Mouse (Mus musculus) Patski (cell line): ENCODE data around the gene Tnfrsf25. TPM values are rescaled to one million over a fixed set of nuclear protein-coding genes. Genes with fewer than 3 reads are reported as not detected.

ENCODE experiments used
- ATAC-seq: fragments of 100-300 bp; one replicate; pipeline ENCODE4 v1.8.0; 2021
- CTCF ChIA-PET: fragments of 350-600 bp; sonication (Branson Sonifier 250); formaldehyde crosslinking; loops from one replicate; lab custom pipeline; 2022; ENCODE audit warnings: inconsistent platforms; lab: Charles Lee
- POLR2A ChIA-PET: fragments of 350-600 bp; sonication (Branson Sonifier 250); formaldehyde crosslinking; loops from one replicate; lab custom pipeline; 2022; ENCODE audit warnings: antibody characterized with exemption, inconsistent platforms; lab: Charles Lee
- DNase-seq: peaks from one replicate; pipeline ENCODE4 v3.0.0-alpha.2; 2011; ENCODE audit warnings: low read depth, low spot score
- H3K27me3 ChIP-seq: fragments of 371-371 bp; one replicate; pipeline ENCODE4 v1.5.1; 2021
- CTCF ChIP-seq: fragments of 100-300 bp; IDR thresholded peaks from one replicate; pipeline ENCODE4 v1.5.1; 2021
- in situ Hi-C: fragments of 300-500 bp; cut with MboI; formaldehyde crosslinking; loops from 3 replicates; pipeline ENCODE4 v1.11.1; 2018; ENCODE audit warnings: low pct_unique_long_range_greater_than_20kb, mixed read lengths
- polyA plus RNA-seq: library from polyadenylated mRNA; unstranded; gene quantifications from one replicate; pipeline ENCODE4 v1.2.3, GENCODE M21; 2021

Gene Tnfrsf25
- polyA plus RNA-seq, 1 experiment from 2014 or later, result 1.5 TPM

DNA sequence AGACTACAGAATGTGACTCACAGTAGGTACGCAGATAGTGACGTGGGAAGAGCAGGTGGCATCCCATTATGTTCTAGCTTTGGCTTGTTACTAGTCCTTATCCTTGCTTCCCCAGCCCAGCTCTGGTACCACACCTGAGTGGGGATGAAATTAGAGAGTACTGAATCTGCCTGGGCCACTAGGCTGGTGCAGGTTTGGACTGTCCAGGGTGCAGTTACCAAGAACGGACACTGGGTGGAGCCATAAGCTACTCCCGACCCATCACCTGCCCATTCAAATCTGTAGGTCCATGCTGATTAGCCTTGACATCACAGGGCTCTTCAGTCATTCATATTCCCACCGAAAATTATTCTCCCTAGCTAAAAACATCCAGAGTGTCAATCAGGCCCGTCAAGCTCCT is 24.7 kb downstream of the Tnfrsf25 start:
- in situ Hi-C loops, result no loop called here
- no peak for TF ChIP-seq CTCF
- ATAC-seq (no peak), DNase-seq (peak; percentile 20)
- no peaks in the 10 kb centered on the region for H3K27me3 ChIP-seq
- ChIA-PET CTCF (interaction anchor here (1.1 to 1.2 kb wide), 5 partner anchors 9 to 67 kb away, joined by 3 to 4 read pairs (median 3); no protein-coding TSS in a partner anchor), POLR2A (no interaction called here)

DNA sequence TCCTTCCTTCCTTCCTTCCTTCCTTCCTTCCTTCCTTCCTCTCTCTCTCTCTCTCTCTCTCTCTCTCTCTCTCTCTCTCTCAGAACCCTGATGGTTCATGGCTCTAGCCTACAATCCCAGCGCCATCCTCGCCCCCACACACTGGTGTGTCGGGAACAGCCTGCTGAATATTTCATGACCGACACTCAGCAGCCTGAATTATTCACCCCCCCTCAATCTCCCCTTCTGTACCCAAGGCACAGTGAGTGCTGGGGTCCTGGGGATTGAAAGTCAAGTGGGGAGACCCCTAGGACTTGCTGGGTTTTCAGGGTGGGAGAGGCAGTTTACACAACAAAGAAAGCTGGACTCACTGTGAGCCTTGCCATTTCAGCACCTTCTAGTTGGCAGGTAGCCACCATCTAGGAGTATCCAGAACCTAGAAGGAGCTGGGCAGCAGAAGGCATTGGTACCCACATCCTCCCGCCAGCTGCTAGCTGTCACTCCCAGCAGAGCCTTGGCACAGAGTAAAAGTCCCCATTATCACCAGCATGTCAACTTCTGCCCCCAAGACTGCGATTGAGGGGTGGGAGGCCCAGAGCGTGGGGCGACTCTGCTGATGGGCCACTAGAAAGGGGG is 25.9 kb downstream of the Tnfrsf25 start:
- DNase-seq, result no peak
- POLR2A ChIA-PET, result no interaction called here
- H3K27me3 ChIP-seq, result no peaks in the 10 kb centered on the region
- in situ Hi-C loops, result no loop called here
- CTCF ChIA-PET, result interaction anchor here (1.1 kb wide), 1 partner anchor 12 kb away, joined by 3 read pairs; no protein-coding TSS in a partner anchor
- no peak for ATAC-seq
- no peak for TF ChIP-seq CTCF

- no peaks in the 10 kb centered on the region for H3K27me3 ChIP-seq
- in situ Hi-C loops, result no loop called here
- ChIA-PET CTCF (no interaction called here), POLR2A (no interaction called here)
- DNase-seq, result no peak
- no peak for TF ChIP-seq CTCF
- ATAC-seq, result no peak
Observed at GRCm38 (mm10) chr4:152143632-152144031, 27.9 kb downstream of the Tnfrsf25 start.

DNA sequence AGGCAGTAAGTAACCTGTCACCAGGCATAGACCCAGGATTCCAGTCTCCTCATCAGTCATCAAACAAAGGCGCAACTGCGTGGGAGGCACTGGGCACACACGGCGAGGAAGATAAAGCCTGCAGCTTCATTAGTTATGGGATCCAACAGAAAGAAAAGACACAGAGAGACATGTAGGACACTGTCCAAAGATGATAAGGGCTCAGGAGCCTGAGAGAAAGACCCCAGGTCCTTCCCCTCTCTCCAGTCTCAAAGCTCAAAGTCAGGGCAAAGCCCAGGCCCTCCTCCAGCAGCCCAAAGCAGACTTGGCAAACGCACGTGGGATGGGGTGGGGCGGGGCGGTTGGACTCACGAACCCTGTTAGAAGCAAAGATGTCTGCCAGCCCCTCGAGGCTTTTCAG is 29.7 kb downstream of the Tnfrsf25 start:
- ChIA-PET POLR2A (no interaction called here), CTCF (interaction anchor here (1.5 kb wide), 1 partner anchor 20 kb away, joined by 7 read pairs; no protein-coding TSS in a partner anchor)
- ATAC-seq (no peak), DNase-seq (no peak)
- H3K27me3 ChIP-seq, result no peaks in the 10 kb centered on the region
- TF ChIP-seq CTCF, result no peak
- in situ Hi-C loops, result no loop called here

GRCm38 (mm10) chr4:152146033-152146827 is 30.5 kb downstream of the Tnfrsf25 start:
- H3K27me3 ChIP-seq, result no peaks in the 10 kb centered on the region
- ChIA-PET POLR2A (no interaction called here), CTCF (interaction anchor here (1.5 to 1.6 kb wide), 2 partner anchors 9 to 19 kb away, joined by 5 to 7 read pairs; no protein-coding TSS in a partner anchor)
- no peak for TF ChIP-seq CTCF
- peak; percentile 39 for DNase-seq
- ATAC-seq, result peak; percentile 65
- in situ Hi-C loops, result no loop called here

DNA sequence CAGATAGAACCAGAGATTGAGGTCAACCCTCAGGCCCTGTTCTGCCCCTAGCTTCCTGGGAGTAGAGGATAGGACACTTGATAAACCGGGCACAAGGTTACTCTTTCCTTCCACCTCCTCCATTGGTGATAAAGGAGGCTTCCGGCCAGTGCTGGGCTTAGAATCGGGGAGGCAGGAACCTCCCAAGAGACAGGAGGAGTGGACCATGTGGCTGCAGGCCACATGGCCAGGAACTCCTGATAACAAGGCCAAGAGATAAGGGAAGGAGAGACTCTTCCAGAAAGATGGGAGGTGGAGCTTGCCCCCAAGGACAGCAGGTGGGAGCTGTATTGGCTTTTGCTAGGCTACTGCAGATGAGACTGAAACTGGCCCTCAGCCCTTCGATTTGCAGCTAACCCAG is 34.8 kb downstream of the Tnfrsf25 start:
- in situ Hi-C loops, result no loop called here
- CTCF ChIA-PET, result no interaction called here
- H3K27me3 ChIP-seq, result no peaks in the 10 kb centered on the region
- POLR2A ChIA-PET, result no interaction called here
- ATAC-seq (no peak), DNase-seq (no peak)
- TF ChIP-seq CTCF, result no peak

GRCm38 (mm10) chr4:152151451-152151965 is 35.8 kb downstream of the Tnfrsf25 start:
- TF ChIP-seq CTCF, result no peak
- in situ Hi-C loops, result no loop called here
- no peak for DNase-seq
- H3K27me3 ChIP-seq, result no peaks in the 10 kb centered on the region
- CTCF ChIA-PET, result no interaction called here
- POLR2A ChIA-PET, result no interaction called here
- ATAC-seq, result no peak

DNA sequence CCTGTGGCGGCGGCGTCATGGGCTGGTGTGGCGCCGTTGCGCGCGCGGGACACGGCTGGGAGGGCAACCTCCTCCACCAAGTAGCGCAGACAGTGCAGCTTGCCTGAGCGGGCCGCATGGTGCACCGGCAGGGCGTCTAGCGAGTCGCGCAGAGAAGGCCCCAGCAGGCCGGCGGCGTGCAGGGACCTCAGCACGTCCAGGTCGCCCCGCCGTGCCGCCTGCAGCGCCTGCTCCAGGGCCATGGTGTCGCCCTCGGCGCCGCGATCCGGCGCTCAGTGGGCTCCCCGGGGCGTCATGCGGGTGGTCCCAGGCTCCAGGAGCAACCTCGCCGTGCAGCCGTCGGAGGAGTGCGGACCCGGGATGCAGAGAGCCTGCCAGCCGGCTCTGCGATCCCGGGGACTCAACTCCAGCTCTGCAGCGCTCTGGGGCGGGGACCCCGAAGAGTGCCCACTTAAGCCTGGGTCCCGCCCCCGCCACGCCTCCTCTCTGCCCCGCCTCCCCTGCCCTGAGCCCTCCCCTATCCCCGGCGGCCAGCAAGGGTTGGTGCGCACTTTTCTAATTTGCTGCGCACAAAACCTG is 36.3 kb downstream of the Tnfrsf25 start, which contains the start of gene Espn:
Gene Espn (minus strand): TSS at position 406 of the 579 bp plus-strand sequence.
- CTCF ChIA-PET, result no interaction called here
- POLR2A ChIA-PET, result no interaction called here
- no peaks in the 10 kb centered on the region for H3K27me3 ChIP-seq
- in situ Hi-C loops, result no loop called here
- ATAC-seq (no peak), DNase-seq (no peak)
- no peak for TF ChIP-seq CTCF

DNA sequence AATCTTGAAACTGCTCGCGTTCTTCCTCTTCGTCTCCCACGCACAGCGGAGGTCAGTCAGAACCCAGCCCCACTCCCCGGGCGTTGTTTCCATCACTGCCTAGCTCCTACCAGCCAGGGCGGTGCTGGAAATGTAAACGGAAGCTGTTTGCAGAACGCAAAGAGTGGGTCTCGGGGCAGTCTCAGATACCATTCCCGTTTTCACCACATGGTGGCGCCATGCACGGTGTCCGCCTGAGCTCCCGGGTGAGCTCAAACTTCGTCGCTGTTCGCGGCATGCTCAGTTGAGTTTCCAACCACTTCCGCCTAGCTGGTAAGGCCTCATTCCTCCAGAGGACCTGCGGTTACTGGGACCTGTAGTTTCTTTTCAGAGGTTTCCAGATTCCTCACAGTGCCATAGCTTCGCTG is 38.0 kb downstream of the Tnfrsf25 start:
- CTCF ChIA-PET, result interaction anchor here (0.9 to 2.0 kb wide), 2 partner anchors 11 to 22 kb away, joined by 3 to 5 read pairs; no protein-coding TSS in a partner anchor
- no peak for TF ChIP-seq CTCF
- no peak for DNase-seq
- no peak for ATAC-seq
- peaks cover 7% of the 10 kb centered on the region for H3K27me3 ChIP-seq
- in situ Hi-C loops, result no loop called here
- POLR2A ChIA-PET, result no interaction called here

- no peak for ATAC-seq
- no peak for TF ChIP-seq CTCF
- no peak for DNase-seq
- POLR2A ChIA-PET, result no interaction called here
- CTCF ChIA-PET, result interaction anchor here (2.0 kb wide), 1 partner anchor 21 kb away, joined by 5 read pairs; no protein-coding TSS in a partner anchor
- in situ Hi-C loops, result no loop called here
- peaks cover 18% of the 10 kb centered on the region for H3K27me3 ChIP-seq
Observed at GRCm38 (mm10) chr4:152155019-152155418, 39.3 kb downstream of the Tnfrsf25 start.
